Mouse (Mus musculus) Muller cell, postnatal 12 days (primary cell): ENCODE measurements around the gene Sec14l3.
"Not testable (repeated sequence)": the region's sequence is repeated elsewhere in the genome, so short reads cannot be mapped to it uniquely, and the experiment has no call there.

Source experiments
- DNase-seq: peaks from one replicate; pipeline ENCODE4 v3.0.0-alpha.2; 2015; ENCODE audit errors: inconsistent ontology term

Gene Sec14l3

DNA sequence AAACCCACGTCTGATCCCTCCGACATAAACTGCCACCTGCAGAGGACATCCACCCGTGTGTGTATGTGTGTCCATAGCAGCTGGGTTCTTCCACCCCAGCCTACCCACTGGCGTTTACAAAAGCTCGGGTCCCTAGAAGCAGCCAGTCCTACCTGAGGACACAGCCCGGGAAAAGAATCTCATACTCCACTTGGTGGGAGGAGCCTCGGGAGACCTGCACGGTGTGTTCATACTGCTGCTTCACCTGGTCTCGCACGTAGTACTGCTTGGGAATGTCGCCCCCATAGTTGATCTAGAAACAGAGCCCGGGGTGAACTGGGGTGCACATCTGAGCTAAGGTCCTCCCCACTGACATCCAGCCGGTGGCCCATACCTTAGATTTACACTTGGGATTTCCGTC is 38.9 kb downstream of the Sec14l3 start:
- DNase-seq: no peak

DNA sequence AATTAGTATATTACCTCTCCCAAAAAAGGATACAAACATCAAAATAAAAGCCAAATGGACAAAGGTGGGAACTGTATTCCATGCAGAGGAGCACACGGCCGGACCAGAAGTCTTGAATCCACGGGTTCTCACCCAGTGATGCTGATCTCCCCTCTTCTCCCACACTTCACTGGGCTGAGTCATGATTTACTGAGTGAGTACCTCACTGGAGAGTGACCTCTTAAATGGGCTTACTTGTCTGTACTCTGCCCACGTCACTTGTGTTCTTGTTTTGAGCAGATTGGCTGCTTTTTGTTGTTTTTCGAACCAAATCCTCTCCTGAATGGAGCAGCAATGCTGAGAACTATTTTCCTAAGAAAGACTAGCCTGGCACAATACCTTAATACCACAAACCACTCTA is 40.3 kb downstream of the Sec14l3 start:
- no peak for DNase-seq

DNA sequence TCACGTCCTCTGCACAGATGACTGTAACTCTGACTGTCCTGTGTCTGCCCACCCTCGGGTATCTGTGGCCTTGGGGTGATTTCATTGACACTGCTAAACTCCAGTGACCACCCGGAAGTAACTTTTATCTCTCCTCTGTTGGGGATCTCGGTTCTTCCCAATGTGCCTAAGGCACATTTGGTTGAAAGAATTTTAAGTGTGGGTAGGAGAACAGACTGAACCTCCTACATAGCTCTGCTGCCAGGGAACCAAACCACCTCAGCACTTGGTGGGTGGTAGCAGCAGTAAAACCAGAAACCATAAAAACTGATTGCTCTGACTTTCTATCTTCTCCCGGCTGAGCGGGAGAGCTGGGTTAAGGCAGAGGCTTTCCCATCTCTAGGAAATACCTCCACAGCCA is 40.8 kb downstream of the Sec14l3 start:
- no peak for DNase-seq

DNA sequence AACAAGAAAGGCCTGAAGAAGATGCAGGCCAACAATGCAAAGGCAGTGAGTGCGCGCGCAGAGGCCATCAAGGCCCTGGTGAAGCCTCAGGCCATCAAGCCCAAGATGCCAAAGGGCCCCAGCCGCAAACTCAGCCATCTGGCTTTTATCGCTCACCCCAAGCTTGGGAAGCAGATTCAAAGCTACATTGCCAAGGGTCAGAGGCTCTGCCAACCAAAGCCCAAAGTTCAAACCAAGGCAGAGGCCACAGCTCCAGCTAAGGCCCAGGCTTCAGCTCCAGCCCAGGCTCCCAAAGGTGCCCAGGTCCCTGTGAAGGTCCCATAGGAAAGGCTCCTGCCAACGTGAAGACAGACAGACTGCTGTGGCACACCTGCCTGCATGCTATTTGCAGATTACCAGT is 43.3 kb downstream of the Sec14l3 start:
- not testable (repeated sequence) for DNase-seq

DNA sequence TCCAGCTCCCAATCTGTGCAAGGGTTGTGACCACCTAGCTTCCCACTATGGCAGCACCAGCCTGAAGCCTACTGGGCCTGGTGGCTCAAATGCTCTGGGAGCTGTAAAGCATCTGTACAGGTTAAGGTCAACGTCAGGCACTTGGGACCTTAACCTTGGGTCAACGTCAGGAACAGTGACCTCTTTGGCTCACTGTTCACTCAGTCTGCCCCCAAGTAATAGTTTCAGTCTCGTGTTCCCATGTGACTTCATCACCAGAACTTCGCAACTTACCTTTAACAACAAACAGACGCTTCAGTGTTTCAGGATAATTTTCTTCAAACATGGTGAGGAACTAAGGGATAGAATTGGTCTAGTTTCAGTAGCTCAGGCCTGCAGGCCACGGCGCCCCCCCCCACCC is 44.0 kb downstream of the Sec14l3 start:
- no peak for DNase-seq

DNA sequence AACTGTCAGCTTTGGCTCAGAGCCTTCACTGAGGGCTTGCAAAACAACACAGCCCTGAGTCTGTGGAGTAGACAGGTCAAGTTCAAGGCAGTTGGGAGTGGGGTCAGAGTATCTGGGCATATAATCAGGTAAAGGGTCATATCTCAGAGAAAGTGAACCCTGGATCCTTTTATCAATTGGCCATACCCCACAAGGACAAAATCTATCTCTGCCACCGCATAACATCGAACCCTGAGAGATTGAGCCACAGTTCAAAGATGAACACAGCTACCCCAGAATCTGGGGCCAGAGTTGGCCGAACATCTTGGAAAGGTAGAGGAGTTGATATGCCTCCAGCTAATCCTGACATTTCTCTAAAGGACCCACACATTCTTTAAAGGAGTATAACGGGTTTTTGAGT is 47.4 kb downstream of the Sec14l3 start:
- no peak for DNase-seq

DNA sequence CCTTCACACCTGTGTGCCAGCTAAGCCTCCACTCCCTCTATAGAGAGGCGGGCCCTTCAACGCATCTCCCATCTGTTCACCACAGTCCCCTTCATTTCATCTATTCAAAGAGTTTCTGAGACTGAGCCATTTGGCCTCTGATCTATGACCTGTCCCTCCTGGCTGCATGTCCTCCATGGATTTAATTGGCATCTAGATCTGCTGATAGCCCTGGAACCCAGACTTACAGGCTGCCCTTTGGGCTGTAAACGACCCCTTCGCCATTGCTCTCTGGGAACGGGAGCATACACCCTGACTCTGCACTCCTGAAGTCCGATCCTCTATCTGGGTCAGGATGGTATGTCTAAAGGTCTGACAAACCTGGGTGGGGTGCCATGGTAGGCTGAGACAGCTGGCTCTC is 48.2 kb downstream of the Sec14l3 start:
- no peak for DNase-seq

DNA sequence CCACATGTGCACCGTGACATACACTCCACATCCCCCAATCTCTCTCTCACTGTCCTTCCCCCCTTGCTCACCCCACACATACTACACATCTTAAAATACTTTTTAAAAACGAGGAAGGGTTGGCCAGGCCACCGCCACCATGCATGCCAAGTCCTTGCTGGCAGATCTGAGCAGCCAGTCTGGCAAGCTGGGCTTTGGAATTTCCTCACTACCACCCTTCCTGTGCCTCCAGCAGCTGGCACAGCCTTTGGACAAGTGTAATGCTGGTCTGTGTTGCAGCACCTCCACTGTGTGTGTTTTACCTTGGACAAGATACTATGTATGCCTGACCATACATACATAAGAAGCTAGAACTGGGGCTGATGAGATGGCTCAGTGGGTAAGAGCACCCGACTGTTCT is 48.9 kb downstream of the Sec14l3 start:
- DNase-seq: no peak

DNA sequence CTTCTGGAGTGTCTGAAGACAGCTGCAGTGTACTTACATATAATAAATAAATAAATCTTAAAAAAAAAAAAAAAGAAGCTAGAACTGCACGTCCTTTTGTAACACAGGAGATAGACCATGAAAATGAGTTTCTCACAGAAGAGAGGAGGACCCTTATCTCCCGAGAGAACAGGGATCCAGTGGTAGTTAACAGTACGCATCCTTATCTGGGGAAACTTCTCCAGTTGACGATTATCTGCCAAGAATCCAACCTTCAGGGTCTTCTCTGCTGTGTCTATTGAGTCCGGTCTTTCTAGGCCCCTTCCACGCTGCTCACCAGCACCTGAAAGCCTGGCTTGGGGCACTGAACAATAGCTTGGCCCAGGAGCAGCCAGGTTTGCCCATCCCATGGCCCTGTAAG is 49.3 kb downstream of the Sec14l3 start:
- DNase-seq: no peak

DNA sequence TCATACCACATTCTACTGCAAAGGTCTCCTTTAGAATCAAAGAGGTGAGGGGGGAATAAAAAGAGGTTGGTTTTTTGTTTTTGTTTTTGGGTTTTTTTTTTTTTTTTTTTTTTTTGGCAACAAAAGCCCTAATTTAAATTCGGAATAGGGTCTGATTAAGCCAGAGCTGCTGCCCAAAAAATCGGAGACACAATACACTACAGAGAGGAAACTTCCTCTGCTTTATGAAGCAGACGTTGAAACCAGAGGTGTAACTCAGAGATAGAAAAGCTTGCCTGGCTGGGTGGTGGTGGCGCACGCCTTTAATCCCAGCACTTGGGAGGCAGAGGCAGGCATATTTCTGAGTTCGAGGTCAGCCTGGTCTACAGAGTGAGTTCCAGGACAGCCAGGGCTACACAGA is 49.9 kb downstream of the Sec14l3 start:
- DNase-seq: not testable (repeated sequence)

DNA sequence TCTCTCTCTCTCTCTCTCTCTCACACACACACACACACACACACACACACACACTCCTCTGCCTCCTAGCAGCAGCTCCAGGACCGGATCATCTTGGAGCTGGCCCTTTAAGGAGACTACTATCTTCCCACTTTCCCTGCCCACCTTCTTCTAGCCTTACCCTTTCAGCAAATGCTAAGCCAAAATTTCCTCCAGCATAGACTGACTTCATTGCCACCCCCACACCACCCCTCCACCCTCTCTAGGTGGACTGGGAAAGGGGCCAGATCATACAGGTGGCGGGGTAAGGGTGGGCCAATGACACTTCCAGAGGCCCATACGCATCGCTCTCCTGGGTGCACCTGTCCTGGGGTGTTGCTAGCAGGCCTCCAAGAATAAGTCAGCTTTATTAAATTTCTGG is 50.8 kb downstream of the Sec14l3 start:
- no peak for DNase-seq

DNA sequence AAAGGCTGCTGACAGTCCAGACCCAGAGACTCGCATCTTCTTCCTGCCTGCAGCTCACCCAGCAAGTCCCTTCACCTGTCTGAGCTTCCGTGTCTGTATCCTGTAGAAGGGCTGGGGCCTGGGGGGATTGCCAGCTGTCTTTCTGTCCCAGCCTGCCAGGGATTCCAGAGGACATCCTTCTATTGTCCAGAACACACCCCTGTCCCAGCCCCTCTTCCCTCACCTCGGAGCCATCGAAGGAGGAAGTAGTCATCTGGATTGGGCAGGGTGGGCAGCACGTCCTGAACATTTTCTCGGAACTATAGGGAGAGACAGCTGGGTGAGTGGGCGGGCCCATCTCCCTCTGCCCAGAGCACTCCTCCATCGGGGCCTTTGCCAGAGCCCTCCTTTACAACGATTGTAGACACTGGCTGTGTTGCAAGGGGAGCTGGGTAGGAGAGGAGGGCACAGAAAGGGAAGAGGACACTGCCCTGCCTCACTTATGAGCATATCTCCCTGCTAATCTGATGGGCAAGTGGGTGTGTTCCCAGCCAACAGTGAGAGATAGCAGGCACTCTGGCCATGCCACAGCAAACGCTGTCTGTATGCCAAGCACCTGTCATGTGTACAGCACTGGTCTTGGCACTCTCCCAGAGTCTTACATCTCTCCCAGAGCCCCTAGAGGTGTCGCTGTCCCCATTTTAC is 52.0 kb downstream of the Sec14l3 start:
- no peak for DNase-seq

DNA sequence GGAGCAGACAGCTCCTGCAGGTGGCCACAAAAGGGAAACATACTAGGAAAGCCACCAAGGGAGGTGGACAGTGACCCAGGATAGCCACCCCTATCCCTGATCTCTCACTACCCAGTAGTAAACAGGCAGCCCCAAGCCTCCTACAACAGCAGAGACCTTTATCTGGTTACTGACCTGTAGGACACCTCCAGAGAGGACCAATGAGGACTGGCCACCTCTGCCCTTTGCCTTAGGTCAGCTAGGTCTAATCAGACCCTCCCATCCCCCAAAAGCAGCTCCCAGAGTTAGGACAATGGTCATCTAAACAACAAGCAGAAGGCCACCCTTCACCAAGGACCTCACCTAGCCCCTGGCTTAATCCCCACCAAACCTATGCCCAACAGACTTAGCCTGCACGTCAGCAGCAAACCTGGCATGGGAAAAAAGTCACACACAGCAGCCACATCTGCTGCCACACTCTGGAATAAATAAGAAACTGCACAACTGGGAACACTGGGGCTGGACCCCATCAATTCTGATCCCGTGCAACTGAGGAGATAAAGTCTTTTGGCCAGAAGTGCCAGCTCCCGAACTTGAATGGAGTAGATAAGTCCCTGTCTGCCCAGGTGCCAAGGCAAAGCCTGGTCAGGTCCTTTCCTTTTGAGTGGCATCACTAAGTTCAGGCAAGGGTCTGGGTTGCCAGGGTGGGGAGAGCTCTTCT is 52.9 kb downstream of the Sec14l3 start:
- no peak for DNase-seq

DNA sequence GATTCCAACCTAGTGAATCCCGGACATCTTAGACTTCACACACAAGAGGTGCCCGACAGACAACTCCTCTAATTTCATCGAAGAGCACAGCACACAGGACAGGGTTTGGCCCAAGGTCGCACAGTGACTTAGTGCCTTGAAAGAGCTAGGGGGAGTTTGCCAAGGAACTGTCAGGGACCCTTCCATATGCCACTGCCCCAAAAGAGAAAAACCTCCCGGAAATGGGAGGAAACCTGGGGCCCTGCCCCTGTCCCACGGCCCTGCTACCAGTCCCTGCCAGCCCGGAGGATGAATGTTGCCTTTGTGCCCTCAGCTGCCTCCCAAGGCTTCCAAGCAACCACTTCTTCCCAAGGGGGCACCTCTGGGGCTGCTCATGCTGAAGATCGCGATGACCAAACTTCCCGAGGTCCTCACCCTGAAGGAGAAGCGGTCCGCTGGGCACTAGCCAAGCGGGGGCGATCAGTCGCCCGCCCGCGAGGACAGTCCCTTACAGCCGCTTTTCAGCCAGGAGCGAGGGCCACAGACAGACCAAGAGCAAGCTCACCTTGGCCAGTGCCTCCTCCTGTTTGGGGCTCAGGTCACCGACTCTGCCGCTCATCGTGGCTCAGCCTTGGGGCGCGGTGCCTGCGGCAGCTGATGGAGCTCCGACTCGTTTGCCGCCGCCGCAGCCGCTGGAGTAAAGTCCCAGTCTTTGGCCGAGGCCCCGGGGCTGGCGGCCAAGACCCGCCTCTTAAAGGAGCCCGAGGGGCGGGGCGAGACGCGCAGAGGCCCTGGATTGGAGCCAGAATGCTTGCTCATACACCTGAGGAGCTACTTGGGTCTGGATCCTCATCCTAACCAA is 53.7 kb downstream of the Sec14l3 start:
- peak; percentile 64 for DNase-seq

DNA sequence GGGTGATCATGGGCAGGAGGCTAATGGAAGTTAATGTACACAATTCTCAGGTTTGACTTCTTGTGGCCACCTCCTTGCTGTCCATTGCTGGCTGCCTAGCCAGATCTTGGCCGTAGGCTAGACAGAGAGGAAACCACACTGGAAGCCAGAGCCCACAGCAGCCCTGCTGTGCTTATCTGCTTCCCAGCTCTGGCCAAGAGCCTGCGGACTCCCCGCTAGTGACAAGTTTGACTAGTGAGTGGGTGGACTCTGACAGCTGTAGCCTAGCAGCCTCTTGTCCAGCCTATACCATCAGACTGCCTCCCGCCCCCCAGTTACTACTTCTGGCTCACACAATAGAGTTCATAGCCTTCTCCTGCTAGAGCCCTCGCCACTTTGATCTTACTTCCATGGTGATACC is 55.0 kb downstream of the Sec14l3 start:
- DNase-seq: no peak

DNA sequence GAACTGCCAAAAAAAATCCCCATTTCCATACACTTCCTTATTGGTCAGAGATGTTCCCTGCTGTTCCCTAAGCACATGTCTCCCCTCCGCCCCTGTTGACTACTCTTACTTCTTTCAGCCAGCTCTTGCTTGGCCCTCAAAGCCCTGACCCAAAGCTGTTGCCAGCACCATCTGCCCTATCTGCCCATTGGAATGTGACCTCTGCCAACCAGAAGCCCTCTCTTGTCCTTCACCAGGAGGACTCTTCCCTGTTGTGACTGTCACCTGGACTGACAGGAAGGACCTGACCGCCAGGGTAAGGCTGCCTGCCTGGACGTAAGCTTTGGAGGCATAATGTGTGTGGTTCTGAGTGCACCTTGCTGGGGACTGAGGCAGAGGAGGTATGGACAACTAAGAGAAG is 57.0 kb downstream of the Sec14l3 start:
- no peak for DNase-seq

DNA sequence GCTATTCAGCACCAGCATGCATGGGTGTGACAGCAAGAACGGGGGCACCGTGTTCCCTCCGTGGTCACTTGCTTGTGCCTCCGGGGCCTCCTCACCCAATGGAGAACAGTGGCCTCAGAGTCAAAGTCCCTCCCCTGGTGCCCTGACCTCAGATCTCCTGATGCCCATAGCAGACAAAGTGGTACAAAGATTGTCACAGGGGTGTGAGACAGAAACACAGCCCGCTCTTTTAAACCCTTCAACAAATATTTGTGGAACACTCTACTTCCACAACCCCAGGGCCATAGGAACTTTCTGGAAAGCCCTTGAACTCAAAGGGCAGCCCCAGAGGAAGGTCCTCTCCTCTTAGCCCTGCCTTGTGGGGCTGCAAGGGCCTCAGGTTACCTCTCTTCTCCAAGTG is 57.6 kb downstream of the Sec14l3 start:
- DNase-seq: no peak

DNA sequence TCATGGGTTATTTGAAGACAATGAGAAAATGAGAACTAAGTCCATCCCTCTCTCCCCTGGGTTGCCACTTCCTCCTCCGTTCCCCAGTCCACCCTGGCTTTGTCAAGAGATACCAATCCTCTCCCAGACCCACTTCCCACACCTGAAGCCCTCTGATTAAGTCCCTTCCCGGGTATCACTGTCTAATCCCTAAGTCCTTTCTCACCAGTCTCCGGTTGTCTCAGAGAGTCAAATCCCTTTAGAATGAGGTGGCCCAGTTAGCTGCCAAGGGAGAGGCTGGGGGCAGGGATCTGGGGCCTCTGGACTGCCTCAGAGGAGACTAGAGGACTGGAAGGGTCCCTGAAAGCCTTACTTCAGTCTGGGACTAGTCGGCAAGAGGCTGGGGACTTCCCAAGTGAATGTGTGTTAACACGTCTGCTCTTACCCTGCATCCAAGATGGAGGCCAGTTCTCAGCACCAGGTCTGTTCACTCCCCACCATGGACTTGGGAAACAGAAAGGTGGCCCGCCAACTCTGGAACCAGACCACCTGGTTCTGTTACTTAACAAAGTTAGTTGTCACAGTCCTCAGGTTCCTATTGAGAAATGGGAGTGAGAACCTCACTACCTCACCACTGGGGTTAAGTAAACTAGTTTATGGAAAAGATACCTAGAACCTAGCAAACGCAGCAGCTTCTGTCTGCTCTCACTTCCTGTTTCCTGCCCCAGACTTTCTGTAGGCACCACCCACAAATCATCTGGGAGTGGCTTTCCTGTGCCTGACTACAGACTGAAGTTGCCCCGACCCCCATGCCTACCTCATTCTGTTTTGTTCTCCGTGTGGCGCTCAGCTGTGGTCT is 58.3 kb downstream of the Sec14l3 start, which contains the start of gene Sec14l2:
Sec14l2 (minus strand) TSS at position 674 of the 838 bp plus-strand sequence.
- no peak for DNase-seq

DNA sequence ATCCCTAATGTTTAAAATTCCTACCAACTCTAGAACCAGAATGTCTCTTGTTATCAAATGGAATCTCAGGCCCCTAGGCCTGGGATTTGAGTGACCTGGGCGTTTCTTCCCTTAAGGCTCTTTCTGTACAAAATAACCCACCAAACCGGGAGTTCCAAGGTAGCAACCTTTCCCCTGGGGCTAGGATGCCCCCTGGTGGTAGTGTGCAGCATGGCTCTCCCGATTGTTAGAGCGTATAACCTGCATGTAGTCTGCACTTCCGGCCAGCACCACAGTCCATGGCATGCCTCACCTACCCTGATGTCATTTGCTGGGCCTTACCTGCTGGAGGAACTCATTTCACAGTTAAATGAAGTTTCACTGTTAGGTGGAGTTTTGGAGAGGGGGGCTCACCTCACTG is 59.3 kb downstream of the Sec14l3 start:
- no peak for DNase-seq

DNA sequence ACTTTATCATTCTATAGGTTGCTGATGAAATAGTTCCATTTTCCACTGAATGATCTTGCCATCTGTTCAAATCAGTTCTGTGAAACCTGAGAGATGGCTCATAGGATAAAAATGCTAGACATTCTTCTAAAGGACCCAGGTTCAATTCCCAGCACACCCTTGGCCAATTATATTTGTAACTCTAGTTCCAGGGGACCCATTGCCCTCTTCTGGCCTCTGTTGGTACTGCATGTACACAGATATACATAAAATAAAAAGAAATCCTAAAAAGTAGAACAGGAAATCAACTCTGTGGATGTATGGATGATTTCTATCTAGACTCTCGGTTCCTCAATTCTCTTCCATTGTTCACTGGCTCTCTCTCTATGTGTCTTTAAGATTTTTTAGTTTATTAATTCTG is 62.4 kb downstream of the Sec14l3 start:
- DNase-seq: no peak
